Mouse (Mus musculus): ENCODE measurements around the gene Acss2.
"Not testable (repeated sequence)": the region's sequence is repeated elsewhere in the genome, so short reads cannot be mapped to it uniquely, and the experiment has no call there.

Gene Acss2

DNA sequence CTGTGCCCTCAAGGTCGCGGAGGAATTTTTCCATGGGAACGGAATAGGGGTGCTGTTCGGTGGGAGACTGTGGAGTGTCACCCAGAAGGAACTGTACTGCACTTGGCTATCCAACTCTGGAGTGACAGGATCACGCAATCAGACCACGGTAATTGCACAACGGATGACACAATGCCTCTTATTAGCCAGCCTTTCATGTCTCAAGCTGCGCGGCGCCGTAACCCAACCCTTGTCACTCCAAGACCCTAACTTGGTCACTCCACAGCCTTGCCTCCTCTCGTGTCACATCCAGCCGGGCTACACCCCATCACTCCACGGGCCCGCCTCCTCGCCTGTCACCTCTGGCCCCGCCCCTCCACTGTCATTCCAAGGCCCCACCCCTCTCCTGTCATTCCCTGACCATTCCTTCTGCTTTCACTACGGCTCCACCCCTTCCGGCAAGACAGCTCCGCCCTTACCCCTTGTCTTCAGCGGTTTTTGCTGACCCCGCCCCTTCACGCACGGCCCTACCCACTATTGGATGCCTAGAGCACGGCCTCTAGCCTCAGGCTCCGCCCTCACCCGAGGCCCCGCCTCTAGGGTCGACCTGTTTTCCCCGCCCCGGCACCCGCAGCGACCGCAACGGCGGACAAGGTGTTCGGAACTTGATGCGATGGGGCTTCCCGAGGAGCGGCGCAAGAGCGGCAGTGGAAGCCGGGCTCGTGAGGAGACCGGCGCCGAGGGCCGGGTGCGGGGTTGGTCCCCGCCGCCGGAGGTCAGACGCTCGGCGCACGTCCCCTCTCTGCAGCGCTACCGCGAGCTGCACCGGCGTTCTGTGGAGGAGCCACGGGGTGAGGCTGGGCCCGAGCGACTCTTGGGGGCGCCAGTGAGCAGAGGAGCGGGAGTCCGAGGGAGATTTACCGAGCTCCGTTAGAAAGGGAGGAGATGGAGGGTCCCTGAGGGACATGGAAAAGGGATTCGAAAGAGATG, at the start of gene Acss2, which contains the start of gene Ggt7:
Gene Acss2 (plus strand): TSS at position 494 of the 969 bp plus-strand sequence.
Gene Ggt7 (minus strand): TSS at position 783 of the 969 bp plus-strand sequence.
- DNase-seq = peak; percentile 99

DNA sequence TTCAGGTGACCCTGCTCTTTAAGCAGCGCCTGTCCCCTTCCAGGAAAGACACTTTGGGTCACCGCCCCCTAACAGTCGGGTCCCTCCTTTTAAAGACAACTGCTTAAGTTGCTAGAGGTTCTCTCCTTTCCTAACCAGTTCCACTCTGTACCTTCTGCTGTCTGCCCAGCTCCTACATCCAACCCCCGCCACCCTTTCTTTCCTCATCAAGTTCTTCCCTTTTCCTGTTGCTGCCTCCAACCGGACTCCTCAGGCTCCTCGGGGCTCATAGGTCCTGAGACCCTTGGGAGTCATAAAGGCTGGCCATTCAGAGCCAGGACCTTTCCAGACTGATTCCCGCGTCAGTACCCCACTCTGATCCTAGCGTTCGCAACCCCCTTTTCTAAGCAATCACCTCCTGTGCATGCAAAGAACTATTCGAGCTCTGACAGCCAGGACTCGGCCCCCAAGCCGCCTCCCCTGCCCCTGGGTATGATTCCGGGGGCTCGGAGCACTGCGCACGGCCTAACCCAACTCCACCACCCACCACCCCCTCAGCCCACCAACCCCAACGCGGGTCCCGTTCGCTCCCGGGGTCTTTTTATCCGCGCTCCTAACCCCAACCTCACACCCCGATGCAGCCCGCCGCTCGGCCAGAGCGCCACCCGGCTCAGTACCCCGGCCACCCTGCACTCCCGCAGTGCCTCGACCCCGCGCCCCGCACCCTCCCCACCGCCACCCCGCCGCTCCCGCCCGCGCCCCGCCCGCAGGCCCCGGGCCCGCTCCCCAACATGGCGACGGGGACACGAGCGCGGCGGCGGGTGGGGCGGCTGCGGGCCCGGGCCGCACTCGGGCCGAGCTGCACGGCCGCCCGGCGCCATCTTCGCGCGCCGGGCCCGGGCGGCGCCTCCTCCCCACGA, 44.8 kb upstream of the Acss2 start:
- peak; percentile 56 for DNase-seq

DNA sequence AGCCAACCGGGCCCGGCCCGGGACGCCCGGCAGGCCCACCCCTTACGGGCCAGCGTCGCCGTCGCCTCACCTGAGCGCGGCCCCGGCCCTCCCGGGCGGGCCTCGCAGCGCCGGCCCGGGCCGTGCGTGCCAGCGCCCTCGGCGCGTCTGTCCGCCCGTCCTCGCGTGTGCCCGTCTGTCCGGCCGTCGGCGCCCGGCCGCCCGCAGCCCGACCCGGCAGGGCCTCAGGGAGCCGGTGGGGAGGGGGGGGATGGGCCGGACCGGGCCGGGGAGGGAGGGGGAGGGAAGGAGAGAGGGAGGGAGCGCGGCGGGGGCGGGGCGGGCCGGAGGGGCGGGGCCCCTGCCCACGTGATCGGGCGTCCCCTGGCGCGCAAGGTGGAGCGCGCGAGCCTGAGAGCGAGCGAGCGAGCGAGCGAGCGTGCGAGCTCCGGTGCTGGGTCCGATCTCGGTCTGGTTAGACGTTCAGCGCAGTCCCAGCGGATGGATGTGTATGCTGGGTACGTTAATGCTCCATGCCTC, 44.1 kb upstream of the Acss2 start, which contains the start of gene Ncoa6:
Gene Ncoa6 (minus strand): TSS at position 325 of the 519 bp plus-strand sequence.
- DNase-seq = peak; percentile 73

DNA sequence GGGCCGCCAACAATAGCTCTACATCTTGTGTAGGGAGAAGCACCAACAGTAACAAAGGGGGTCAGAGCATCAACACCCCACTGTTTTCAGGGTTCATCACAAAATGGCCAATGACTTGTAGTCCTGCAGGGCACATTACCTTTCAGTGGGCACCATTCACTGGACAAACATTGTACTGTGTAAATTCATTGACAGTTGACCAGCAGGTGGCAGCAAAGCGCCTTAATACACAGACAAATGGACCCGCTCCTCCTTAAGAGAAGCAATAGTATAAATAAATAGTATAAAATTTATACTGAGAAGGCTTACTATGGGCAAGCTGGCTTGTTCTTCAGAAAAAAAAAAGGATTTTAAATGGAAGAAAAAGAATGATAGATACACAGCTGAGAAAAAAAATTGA, 35.7 kb upstream of the Acss2 start:
- peak; percentile 72 for DNase-seq

DNA sequence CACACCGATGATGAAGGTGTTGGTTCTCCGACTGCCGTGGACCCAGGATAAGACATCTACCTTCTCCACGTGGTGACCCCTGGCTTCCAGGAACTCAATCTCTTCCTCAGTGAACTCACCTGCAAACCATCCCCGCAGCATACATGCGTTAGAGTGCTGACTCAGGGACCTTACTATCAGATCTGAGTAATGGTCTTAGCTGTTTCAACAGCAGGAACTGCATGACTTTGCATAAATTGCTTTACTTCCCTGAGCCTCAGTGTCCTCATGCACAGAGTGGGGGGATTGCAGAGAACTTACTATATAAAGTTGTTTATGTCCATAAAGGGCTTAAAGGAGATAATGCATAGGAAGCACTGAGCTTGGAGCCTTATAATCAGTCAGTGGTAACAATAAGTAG, 26.8 kb upstream of the Acss2 start:
- no peak for DNase-seq

DNA sequence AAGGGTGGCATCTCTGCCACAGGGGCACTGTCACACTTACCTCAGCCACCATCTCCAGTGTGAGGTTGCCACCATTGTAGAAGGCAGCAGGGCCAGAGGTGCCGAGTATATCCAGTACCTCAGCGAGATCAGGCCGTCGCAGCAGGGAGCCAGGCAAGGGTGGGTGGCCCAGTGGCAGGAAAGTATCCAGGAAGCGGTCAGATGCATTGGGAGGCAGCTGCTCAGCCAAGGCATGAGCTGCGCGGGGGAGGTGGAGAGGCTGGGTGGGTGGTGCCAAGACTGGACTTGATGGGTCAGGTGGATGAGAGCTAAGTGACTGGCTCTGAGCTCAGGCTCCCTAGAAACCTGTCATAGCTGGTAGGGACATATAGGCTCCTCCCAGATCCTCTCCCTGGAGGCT, 15.2 kb upstream of the Acss2 start:
- no peak for DNase-seq

DNA sequence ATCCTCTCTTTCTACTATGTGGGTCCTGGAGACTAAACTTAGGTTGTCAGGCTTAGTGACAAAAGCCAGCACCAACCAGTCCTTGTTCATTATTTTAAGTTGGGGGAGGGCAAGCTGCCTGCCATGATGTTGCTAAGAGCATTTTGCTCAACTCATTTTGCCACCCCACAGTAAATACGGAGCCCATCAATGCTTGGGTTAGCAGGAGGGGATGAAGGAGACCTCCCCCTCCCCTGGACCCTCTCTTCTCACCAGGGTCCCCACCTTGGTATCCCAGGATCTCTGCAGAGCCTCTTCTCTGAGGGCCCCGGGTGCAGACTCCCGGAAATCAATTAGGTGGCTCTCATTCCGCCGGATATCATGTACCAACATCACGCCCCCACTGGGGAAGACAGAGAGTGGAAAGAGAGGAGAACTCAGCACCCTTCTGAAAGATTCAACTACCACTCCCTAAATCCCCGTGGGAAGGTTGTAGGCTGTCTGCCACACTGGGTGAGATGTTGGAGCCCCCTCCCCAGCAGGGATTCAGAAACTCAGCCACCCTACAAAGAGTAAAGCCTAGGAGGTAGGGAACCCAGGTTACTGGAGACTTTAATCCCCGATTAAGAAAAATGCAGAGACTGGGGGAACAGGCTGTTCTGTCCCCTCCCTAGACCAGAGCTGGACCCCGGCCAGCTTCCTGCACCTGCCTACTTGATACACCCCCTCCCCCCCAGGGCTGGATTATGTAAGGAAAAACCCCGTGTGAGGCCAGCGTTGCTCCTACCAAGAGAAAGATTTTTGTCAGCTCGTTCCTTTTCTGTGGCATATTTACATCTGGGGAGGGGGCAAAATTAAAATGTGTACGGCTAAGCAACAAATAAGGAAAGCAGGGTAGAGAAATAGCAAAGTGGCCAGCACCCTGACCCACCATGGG, 13.1 kb upstream of the Acss2 start:
- DNase-seq = no peak

DNA sequence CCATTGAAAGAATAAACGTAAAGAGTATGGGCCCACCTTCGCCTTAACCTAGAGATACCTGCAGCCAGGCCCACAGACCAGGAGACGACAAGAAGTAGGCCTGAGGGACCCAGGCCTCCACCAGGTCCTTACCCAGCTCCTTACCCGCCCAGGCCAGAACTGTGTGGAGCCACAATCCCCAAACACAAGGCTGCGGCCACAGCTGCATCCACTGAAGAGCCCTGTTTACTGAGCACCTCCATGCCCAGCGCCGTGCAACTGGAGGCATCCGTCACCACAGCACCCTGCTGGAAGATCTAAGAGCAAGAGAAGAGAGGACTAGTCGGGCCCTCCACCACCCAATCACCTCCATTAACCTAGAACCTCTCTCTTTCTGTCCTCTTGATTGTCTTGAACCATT, 11.9 kb upstream of the Acss2 start:
- no peak for DNase-seq

DNA sequence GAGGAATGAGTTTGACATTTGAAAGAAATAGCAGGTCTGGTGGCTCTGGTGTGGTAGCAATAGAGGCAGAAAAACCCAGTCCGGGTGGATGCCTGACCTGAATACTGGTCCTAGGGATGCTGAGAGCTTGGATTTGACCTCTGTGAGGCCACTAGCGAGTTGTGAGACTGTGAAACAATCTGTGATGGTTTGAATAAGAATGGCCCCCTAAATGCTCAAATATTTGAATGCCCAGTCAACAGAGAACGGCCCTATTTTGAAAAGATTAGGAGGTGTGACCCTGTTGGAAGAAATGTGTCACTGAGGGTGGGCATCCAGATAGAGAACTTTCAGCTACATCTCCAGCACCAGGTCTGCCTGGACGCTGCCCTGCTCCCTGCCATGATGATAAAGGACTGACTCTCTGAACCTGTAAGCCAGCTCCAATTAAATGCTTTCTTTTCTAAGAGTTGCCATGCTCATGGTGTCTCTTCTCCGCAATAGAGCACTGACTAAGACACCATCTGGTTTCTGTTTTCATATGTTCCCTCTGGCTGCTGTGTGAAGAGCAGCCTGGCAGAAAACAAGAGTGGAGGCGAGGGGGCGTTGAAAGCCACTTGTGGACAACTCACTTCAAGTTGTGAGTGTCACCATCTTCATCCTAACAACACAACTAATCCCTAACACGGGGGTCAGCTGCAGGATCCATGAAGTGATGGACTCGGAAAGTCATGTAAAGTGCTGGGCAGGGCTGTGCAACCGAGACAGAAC, 9.9 kb upstream of the Acss2 start:
- DNase-seq = no peak

DNA sequence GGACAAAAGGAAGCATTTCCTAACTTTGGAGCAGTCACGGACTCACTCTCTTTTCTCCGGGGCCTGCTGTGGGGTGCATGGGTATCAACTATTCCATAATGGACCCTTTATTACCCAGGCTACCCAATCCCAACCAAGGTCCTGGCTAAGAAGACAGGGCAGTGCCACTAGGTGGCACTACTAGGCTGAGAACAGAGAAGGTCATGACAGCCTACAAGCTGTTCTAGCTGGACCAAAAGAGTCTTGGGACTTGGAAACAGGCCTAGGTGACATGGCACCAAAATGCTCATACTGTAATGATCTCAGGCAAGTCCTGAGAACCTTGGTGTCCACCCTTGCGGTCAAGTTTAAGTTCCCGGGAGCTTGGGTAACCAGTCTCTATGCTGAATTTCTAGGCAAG, 5.3 kb upstream of the Acss2 start:
- peak; percentile 76 for DNase-seq

DNA sequence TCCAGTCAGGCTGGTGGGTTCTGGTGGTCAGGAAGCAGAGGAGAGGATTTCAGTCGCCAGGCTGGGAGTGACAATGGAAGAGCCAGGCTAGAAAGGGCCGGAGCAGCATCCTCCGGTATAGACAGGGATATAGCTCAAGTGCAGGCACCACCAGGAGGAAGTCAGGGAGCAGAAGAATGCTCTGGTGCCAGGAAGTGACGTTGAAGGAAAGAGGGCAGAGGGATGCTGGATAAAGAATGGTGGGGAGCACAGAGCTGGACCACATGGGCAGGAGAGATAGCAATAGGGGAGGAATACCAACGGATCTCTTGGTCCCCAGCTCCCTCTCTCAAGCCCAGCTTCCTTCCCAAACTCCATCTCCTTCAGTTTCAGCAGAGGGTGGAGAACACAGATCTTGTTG, 4.2 kb upstream of the Acss2 start:
- no peak for DNase-seq

DNA sequence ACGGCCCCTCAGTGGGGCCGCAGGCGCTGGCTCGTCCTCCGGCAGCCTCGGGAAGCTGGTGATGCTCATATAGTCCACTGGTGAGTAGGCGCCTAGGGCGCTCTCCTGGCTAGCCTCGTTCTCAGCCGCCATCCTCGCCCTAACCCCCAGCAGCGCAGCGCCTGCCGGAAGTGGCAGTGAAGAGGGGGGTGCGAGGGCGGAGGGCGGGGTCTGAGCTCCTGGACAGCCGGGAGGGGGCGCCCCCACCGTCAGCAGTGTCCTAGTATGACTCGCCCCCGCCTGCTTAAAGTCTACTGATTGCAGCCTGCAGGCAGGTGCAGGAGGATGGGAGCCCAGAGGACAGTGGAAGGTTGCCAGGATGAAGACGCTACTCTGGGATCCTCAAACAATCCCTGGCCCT, 3.1 kb upstream of the Acss2 start:
- peak; percentile 96 for DNase-seq

DNA sequence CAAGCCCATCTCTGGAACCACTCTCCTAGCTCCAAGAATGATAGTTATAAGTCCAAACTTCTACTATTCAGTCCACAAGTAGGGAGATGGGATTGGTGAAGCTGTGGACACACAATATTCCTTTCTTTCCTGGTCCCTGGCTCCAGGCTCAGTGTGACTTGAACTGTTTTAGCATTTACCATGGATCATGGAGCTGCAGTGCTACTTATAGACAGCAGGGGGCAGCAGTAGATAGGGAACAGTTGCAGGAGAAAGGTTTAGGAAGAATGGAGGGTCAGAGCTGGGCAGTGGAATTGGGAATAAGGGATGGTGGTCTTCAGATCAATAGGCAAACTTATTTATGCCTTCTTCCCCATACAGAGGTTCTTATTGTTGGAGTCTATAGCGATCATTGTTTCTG, 1.8 kb upstream of the Acss2 start:
- peak; percentile 68 for DNase-seq

DNA sequence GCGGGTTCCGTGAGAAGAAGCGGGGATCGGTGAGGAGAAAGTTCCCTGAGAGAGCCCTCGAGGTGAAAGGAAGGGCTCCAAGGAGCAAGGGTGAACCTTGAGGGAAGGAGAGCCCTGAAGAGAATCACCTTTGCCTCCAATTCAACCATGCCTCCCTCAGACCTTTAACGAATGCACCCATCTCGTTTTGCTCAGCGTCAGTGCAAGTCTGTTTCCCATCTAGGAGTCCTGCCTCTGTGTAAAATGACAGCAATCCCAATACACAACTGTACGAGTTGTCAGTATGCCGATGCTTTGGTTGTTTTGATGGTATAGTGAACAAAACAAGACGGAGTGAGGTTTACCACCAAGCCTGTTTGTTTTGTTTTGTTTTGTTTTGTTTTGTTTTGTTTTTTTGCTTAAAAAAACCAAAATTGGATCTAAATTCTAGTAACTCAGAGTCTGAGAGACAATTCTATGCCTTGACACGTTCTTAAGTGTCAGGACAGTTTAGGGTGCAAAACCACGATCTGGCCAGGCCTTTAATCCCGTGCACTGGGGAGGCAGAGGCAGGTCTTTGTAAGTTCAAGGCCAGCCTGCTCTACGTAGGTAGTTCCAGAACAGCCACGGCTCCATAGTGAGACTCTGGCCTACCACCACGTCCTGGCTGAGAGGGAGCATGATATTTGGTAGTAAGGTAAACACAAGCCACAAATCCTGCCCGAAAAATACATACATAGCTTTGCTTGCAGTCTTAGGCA, 953 bp downstream of the Acss2 start:
- no peak for DNase-seq

DNA sequence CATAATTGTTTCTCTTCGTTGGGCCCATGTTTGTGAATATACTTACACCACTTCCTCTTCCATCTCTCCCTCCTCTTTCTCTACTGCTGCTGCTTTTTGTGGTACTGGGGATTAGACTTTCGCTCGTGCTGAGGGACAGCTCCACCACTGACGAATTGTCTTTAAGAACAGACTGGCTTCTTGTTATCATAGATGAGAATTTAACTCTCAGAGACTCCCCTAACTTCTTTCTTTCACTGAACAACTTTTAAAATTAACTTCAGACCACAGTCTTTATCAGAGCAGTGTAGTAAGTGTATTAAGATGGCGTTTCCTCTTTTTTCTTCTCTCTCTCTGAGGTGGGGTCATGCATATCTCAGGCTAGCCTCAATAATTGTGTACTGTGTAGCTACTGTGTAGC, 6.0 kb downstream of the Acss2 start:
- no peak for DNase-seq

DNA sequence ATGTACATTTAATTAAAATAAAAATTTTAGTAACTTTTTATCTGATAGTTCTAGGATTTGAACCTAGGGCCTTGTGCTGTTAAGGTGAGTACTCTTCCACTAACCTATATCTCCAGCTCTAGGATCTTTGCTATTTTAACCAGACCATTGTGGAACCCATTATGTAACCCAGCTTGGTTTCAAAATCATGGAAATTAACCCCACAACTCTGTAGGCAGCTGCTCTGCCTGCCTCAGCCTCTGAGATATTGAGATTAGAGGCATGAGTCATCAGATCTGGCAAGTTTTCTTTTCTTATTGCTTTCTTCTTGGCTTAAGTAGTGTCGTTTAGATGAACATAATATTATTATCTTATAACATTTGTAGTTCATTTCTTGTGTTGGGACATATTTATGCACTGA, 6.6 kb downstream of the Acss2 start:
- DNase-seq = no peak

DNA sequence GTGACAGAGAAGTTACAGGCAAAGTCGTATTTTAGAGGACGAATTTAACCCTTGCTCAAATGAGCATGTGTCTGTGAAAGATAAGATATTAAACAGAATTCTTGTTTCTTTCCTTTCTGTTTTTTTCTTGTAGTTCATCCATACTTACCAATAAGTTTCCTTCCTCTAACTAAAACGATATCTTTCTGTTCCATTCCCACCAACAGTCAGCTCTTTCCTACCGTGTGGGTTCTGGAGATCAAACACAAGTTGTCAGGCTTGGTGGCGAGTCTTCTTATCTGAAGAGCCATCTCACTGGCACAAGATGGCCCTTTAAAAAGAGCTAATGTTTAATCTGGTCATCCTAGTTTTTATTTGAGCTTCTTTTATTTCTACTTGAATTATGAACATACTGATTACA, 9.6 kb downstream of the Acss2 start:
- DNase-seq = no peak

DNA sequence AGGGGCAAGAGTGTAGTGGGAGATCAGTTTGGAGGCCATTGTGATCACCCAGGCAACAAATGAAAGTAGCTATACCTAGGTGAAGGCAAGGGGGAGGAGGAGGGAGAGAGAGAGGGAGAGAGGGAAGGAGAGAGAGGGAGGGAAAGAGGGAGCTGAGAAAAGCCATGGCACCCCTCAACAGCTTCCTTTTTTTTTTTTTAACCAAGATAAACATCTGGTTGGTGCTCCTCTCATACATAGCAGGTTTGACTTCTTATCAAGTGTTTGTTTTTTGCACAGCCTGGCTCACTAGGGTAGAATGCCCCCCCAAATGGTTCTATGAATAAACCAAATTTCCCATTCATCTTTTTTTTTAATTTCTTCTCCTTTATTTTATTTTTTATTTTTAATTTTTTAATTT, 18.5 kb downstream of the Acss2 start:
- DNase-seq = no peak

DNA sequence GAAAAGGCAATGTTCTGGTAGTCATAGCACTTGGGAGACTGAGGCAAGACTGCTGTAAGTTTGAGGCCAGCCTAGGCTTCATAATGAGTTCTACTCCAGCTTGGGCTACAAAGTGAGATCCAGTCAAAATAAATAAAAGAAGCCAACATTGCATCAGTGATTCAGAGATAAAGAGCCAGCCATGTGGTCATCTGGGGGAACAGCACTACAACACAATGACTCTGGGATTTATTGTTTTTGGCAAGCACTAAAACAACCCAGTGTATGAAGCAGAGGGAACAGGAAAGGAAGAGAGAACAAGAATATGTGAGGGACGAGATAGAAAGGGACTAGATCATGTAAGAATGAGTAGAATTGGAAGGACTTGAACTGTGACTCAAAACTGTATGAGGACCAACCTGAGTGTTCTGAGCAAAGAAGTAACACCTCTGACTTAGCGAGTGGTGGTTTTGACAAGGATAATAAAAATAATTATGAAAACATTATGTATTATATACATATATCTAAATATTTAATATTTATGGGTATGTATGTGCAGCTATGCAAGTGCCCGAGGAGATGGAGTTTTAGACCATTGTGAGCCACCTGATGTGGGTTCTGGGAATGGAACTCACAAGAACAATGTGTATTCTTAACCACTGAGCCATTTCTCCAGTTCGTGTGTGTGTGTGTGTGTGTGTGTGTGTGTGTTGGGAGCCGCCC, 20.2 kb downstream of the Acss2 start:
- no peak for DNase-seq

DNA sequence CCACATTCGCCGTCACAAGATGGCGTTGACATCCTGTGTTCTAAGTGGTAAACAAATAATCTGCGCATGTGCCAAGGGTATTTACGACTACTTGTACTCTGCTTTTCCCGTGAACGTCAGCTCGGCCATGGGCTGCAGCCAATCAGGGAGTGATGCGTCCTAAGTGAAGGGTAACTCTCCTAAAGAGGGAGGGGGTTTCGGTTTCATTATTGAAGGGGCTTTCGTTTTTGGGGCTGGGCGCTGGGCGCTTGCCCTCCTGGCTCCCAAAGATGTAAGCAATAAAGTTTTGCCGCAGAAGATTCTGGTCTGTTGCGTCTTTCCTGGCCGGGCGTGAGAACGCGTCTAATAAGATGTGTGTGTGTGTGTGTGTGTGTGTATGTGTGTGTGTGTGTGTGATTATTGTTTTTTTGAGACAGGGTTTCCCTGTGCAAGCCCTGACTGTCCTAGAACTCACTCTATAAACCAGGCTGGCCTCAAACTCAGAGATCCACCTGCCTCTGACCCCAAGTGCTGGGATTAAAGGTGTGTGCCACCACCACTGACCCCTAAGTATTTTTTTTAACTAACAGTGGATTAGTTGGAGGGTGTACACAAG, 20.8 kb downstream of the Acss2 start:
- DNase-seq = not testable (repeated sequence)
